Mouse (Mus musculus): ENCODE results near the gene Prps1l3.

DNA sequence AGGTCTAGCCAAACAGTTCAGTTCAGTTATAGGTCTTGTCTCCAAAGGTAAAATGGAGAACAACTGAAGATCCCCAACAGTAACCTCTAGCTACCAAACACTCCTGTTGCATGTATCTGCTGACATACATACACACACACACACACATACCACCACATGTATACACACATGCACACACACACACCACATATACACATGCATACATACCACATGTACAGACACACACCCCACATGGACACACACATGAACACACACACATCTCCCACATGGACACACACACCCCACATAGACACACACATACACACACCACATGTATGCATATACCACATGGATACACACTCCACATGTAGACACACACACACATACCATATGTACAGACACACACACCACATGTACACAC is 31.9 kb upstream of the Prps1l3 start:
- no peak for TF ChIP-seq CTCF (IDR thresholded peaks at IDR 0.05; ENCODE audit: insufficient read depth, low read depth, low read length)
- TF ChIP-seq POLR2A (IDR thresholded peaks at IDR 0.05; ENCODE audit: insufficient read depth, low read depth, low read length) = no peak
